Comparison of ENCODE assay signal across 8 mouse cellular contexts in the genomic region with DNA sequence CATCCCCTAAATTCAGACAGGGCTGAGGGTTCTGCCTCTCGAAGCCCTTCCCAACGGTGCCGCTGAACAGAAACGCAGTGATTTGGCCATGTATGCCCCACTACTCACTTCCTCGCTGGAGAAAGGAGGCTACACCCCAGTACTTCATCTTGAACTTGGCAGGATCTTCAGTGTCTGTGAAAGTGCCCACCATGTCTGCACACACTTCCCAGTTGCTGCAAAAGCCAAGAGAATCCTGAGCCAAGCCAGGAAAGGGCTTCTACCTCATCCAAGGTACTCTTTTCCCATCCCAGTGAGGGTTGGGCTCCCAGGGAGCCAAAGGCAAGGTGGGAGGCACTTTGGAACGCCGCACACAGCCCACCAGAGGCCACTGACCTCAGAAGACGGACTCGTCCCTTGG. TPM values are rescaled to one million over a fixed set of nuclear protein-coding genes. Genes with fewer than 3 reads are reported as not detected.
DNase-seq lines count a peak whose midpoint lies in the region; ATAC-seq lines count a peak whose summit lies in the region.

No protein-coding gene starts in this region.

- intact Hi-C loops in left cerebral cortex, postnatal 25 days (cut with DNase I) = no loop called here

- peaks cover 50% of the 10 kb centered on the region for H3K27me3 ChIP-seq in kidney, embryonic 15.5 days
- H3K27me3 ChIP-seq in embryonic facial prominence, embryonic 13.5 days = peaks cover 47% of the 10 kb centered on the region
- H3K27me3 ChIP-seq in intestine, embryonic 16.5 days (replicated peaks; ENCODE audit: control insufficient read depth, insufficient read depth, low read length) = peaks cover 10% of the 10 kb centered on the region; the same call in 1 of the 2 replicates
- H3K27me3 ChIP-seq in neural tube, embryonic 12.5 days (replicated peaks) = peaks cover 21% of the 10 kb centered on the region

- ATAC-seq in kidney, embryonic 15.5 days (replicated peaks; ENCODE audit: low FRiP score) = peak; percentile 36; the same call in 1 of the 2 replicates
- no peak for ATAC-seq in embryonic facial prominence, embryonic 13.5 days (ENCODE audit: insufficient number of reproducible peaks, insufficient read depth, low FRiP score, low TSS enrichment, low read depth)
- ATAC-seq in intestine, embryonic 16.5 days = peak; percentile 43
- no peak for ATAC-seq in neural tube, embryonic 12.5 days (ENCODE audit: low FRiP score, low read depth)

- H3K4me1 ChIP-seq in kidney, embryonic 15.5 days = peaks cover 11% of the 10 kb centered on the region
- H3K4me1 ChIP-seq in embryonic facial prominence, embryonic 13.5 days = peaks cover 8% of the 10 kb centered on the region; the same call in 1 of the 2 replicates
- peaks cover 6% of the 10 kb centered on the region for H3K4me1 ChIP-seq in intestine, embryonic 16.5 days (ENCODE audit: control insufficient read depth, insufficient read depth, low read length)
- H3K4me1 ChIP-seq in neural tube, embryonic 12.5 days = peaks cover 5% of the 10 kb centered on the region; the same call in 1 of the 2 replicates

- peak overlapping the region; percentile 94 for H3K4me2 ChIP-seq in kidney, embryonic 15.5 days
- peak overlapping the region; percentile 86 for H3K4me2 ChIP-seq in embryonic facial prominence, embryonic 13.5 days
- peak overlapping the region; percentile 97 for H3K4me2 ChIP-seq in intestine, embryonic 16.5 days (ENCODE audit: low read depth, low read length)
- H3K4me2 ChIP-seq in neural tube, embryonic 12.5 days (replicated peaks) = peak overlapping the region; percentile 96

- 26% methylated on average over 9 of the region's 9 CpGs for WGBS in kidney, embryonic 15.5 days
- WGBS in embryonic facial prominence, embryonic 13.5 days = 37% methylated on average over 9 of the region's 9 CpGs
- 23% methylated on average over 9 of the region's 9 CpGs for WGBS in intestine, embryonic 16.5 days
- 30% methylated on average over 9 of the region's 9 CpGs for WGBS in neural tube, embryonic 12.5 days

- H3K36me3 ChIP-seq in kidney, embryonic 15.5 days = no peaks in the 10 kb centered on the region
- H3K36me3 ChIP-seq in embryonic facial prominence, embryonic 13.5 days = no peaks in the 10 kb centered on the region
- H3K36me3 ChIP-seq in intestine, embryonic 16.5 days (ENCODE audit: control insufficient read depth, insufficient read depth, low read length) = no peaks in the 10 kb centered on the region
- no peaks in the 10 kb centered on the region for H3K36me3 ChIP-seq in neural tube, embryonic 12.5 days

- H3K9me3 ChIP-seq in kidney, embryonic 15.5 days (replicated peaks) = no peaks in the 10 kb centered on the region
- no peaks in the 10 kb centered on the region for H3K9me3 ChIP-seq in embryonic facial prominence, embryonic 13.5 days
- no peaks in the 10 kb centered on the region for H3K9me3 ChIP-seq in intestine, embryonic 16.5 days (ENCODE audit: control insufficient read depth, low read length)
- H3K9me3 ChIP-seq in neural tube, embryonic 12.5 days = no peaks in the 10 kb centered on the region; the same call in 1 of the 2 replicates

- no peak overlapping the region for H3K9ac ChIP-seq in kidney, embryonic 15.5 days
- peak overlapping the region; percentile 64; the same call in 1 of the 2 replicates for H3K9ac ChIP-seq in embryonic facial prominence, embryonic 13.5 days
- peak overlapping the region; percentile 70 for H3K9ac ChIP-seq in intestine, embryonic 16.5 days (ENCODE audit: low read depth, low read length)
- no peak overlapping the region for H3K9ac ChIP-seq in neural tube, embryonic 12.5 days

- H3K4me3 ChIP-seq in kidney, embryonic 15.5 days (replicated peaks) = peak overlapping the region; percentile 54
- H3K4me3 ChIP-seq in embryonic facial prominence, embryonic 13.5 days = peak overlapping the region; percentile 55
- peak overlapping the region; percentile 59 for H3K4me3 ChIP-seq in intestine, embryonic 16.5 days (ENCODE audit: low read length)
- H3K4me3 ChIP-seq in neural tube, embryonic 12.5 days = peak overlapping the region; percentile 59

- no peak for DNase-seq in kidney, adult 8-10 months
- no peak for DNase-seq in layer of hippocampus, postnatal 14 days (ENCODE audit: low spot score in 2 of 2)
- DNase-seq in left cerebral cortex, postnatal 25 days (ENCODE audit: low spot score in 2 of 2) = no peak
- no peak for DNase-seq in ovary, adult 18-20 months (ENCODE audit: low spot score)

- H3K27ac ChIP-seq in kidney, embryonic 15.5 days = no peak overlapping the region
- H3K27ac ChIP-seq in embryonic facial prominence, embryonic 13.5 days = no peak overlapping the region
- H3K27ac ChIP-seq in intestine, embryonic 16.5 days (ENCODE audit: low read length) = no peak overlapping the region
- H3K27ac ChIP-seq in neural tube, embryonic 12.5 days = no peak overlapping the region

RNA-seq across cellular contexts. Expression of a gene that starts 1.2 kb away (rescaled TPM):
- 13.8 and 24.7 TPM in 2 replicates for polyA plus RNA-seq in kidney, embryonic 15.5 days (2015; fragmentation: Nextera tagmentation; extraction: Ambion mirVana)
- 2.3 and 21.4 TPM in 2 replicates for polyA plus RNA-seq in embryonic facial prominence, embryonic 13.5 days (2015; fragmentation: Nextera tagmentation; extraction: Ambion mirVana)
- 54.0 and 78.5 TPM in 2 replicates for polyA plus RNA-seq in intestine, embryonic 16.5 days (2015; fragmentation: Nextera tagmentation; extraction: Ambion mirVana)
- 1.3 and 2.1 TPM in 2 replicates for polyA plus RNA-seq in neural tube, embryonic 12.5 days (2016; fragmentation: Nextera tagmentation; extraction: Ambion mirVana)
- total RNA-seq in layer of hippocampus, postnatal 14 days (2021) = 1 to 10 TPM; 6.1 to 6.6 TPM
- total RNA-seq in left cerebral cortex, postnatal 25 days (2021) = 10 to 100 TPM; 21.8 to 27.6 TPM

RNA-seq across cellular contexts. Expression of a gene that starts 8.7 kb away (rescaled TPM):
- polyA plus RNA-seq in kidney, embryonic 15.5 days (2015; fragmentation: Nextera tagmentation; extraction: Ambion mirVana) = 0.06 TPM in 1 of 2 replicates, not detected in the other
- polyA plus RNA-seq in embryonic facial prominence, embryonic 13.5 days (2015; fragmentation: Nextera tagmentation; extraction: Ambion mirVana) = not detected in 2 replicates
- polyA plus RNA-seq in intestine, embryonic 16.5 days (2015; fragmentation: Nextera tagmentation; extraction: Ambion mirVana) = 0.06 and 0.13 TPM in 2 replicates
- polyA plus RNA-seq in neural tube, embryonic 12.5 days (2016; fragmentation: Nextera tagmentation; extraction: Ambion mirVana) = not detected in 2 replicates
- total RNA-seq in layer of hippocampus, postnatal 14 days (2021) = under 1 TPM in 1 of 2 experiments, not detected in 1; 0.12 TPM
- under 1 TPM; 0.34 to 0.69 TPM for total RNA-seq in left cerebral cortex, postnatal 25 days (2021)

RNA-seq across cellular contexts. Expression of a gene that starts 27.1 kb away (rescaled TPM):
- 1.4 and 1.7 TPM in 2 replicates for polyA plus RNA-seq in kidney, embryonic 15.5 days (2015; fragmentation: Nextera tagmentation; extraction: Ambion mirVana)
- polyA plus RNA-seq in embryonic facial prominence, embryonic 13.5 days (2015; fragmentation: Nextera tagmentation; extraction: Ambion mirVana) = not detected in 2 replicates
- 5.9 and 7.5 TPM in 2 replicates for polyA plus RNA-seq in intestine, embryonic 16.5 days (2015; fragmentation: Nextera tagmentation; extraction: Ambion mirVana)
- polyA plus RNA-seq in neural tube, embryonic 12.5 days (2016; fragmentation: Nextera tagmentation; extraction: Ambion mirVana) = not detected in 2 replicates
- total RNA-seq in layer of hippocampus, postnatal 14 days (2021) = not detected
- total RNA-seq in left cerebral cortex, postnatal 25 days (2021) = not detected

Comparison
In these comparisons a context has a peak if more than half of its experiments do, and no peak if none do; other contexts are left out.
1. ATAC-seq: peak in kidney, embryonic 15.5 days (single experiment) and intestine, embryonic 16.5 days (single experiment); none in embryonic facial prominence, embryonic 13.5 days (single experiment) and neural tube, embryonic 12.5 days (single experiment).
2. H3K9ac ChIP-seq: peak in embryonic facial prominence, embryonic 13.5 days (single experiment) and intestine, embryonic 16.5 days (single experiment); none in kidney, embryonic 15.5 days (single experiment) and neural tube, embryonic 12.5 days (single experiment).
3. Peak in every context shown above with its lines, with median percentiles within 50 percentile points of each other: H3K4me2 ChIP-seq and H3K4me3 ChIP-seq.